Mouse (Mus musculus) brain, embryonic 18.5 days (tissue): ENCODE results near the gene Rassf4.

Experiments
- DNase-seq: peaks from one replicate; pipeline ENCODE4 v3.0.0-alpha.2; 2012; ENCODE audit warnings: low read depth, low spot score

Gene Rassf4

GRCm38 (mm10) chr6:116671768-116672167, 2.0 kb downstream of the Rassf4 start:
- no peak for DNase-seq

GRCm38 (mm10) chr6:116671031-116671430, 2.7 kb downstream of the Rassf4 start:
- no peak for DNase-seq

GRCm38 (mm10) chr6:116670144-116670543, 3.6 kb downstream of the Rassf4 start:
- no peak for DNase-seq

- no peak for DNase-seq
Measured at GRCm38 (mm10) chr6:116668682-116669470, 4.9 kb downstream of the Rassf4 start.

GRCm38 (mm10) chr6:116667382-116667781, 6.4 kb downstream of the Rassf4 start:
- no peak for DNase-seq

- no peak for DNase-seq
Measured at GRCm38 (mm10) chr6:116666892-116667291, 6.9 kb downstream of the Rassf4 start.

GRCm38 (mm10) chr6:116666085-116666750, 7.5 kb downstream of the Rassf4 start:
- no peak for DNase-seq

GRCm38 (mm10) chr6:116664830-116665229, 8.9 kb downstream of the Rassf4 start:
- DNase-seq, result no peak

GRCm38 (mm10) chr6:116664031-116664430, 9.7 kb downstream of the Rassf4 start:
- no peak for DNase-seq

- DNase-seq, result no peak
Measured at GRCm38 (mm10) chr6:116663364-116663763, 10.4 kb downstream of the Rassf4 start.

GRCm38 (mm10) chr6:116653684-116654454, 19.9 kb downstream of the Rassf4 start:
- no peak for DNase-seq

- DNase-seq, result no peak
Measured at GRCm38 (mm10) chr6:116653191-116653590, 20.6 kb downstream of the Rassf4 start.

- DNase-seq, result no peak
Measured at GRCm38 (mm10) chr6:116651437-116652118, 22.2 kb downstream of the Rassf4 start.

GRCm38 (mm10) chr6:116650406-116650805, 23.3 kb downstream of the Rassf4 start, which contains the start of gene Depp1:
Depp1 (plus strand) TSS chr6:116650609.
- DNase-seq, result no peak

GRCm38 (mm10) chr6:116649811-116650210, 23.9 kb downstream of the Rassf4 start:
- no peak for DNase-seq

GRCm38 (mm10) chr6:116647763-116648162, 26.0 kb downstream of the Rassf4 start:
- DNase-seq, result no peak

GRCm38 (mm10) chr6:116644335-116644734, 29.4 kb downstream of the Rassf4 start:
- no peak for DNase-seq

GRCm38 (mm10) chr6:116643881-116644280, 29.9 kb downstream of the Rassf4 start:
- no peak for DNase-seq

- no peak for DNase-seq
Measured at GRCm38 (mm10) chr6:116642942-116643341, 30.8 kb downstream of the Rassf4 start.

GRCm38 (mm10) chr6:116639663-116640062, 34.1 kb downstream of the Rassf4 start:
- DNase-seq, result no peak

- DNase-seq, result no peak
Measured at GRCm38 (mm10) chr6:116638871-116639270, 34.9 kb downstream of the Rassf4 start.

GRCm38 (mm10) chr6:116637496-116637895, 36.3 kb downstream of the Rassf4 start:
- no peak for DNase-seq
